Comparison of ENCODE assay signal across 8 mouse cellular contexts in genomic region chr6:15720461-15720817, GRCm38 (mm10). TPM values are rescaled to one million over a fixed set of nuclear protein-coding genes. Genes with fewer than 3 reads are reported as not detected.
DNase-seq lines count a peak whose midpoint lies in the region; ATAC-seq and TF ChIP-seq lines count a peak whose summit lies in the region.

TSS of gene Mdfic (plus strand) at chr6:15720661.

- H3K27ac ChIP-seq in embryonic facial prominence, embryonic 11.5 days (replicated peaks; ENCODE audit: low read depth, low read length) = peak within 1 kb of the TSS; percentile 56; the same call in 1 of the 2 replicates
- H3K27ac ChIP-seq in heart, embryonic 11.5 days (ENCODE audit: low read depth, low read length) = peak within 1 kb of the TSS; percentile 71
- peak within 1 kb of the TSS; percentile 95 for H3K27ac ChIP-seq in lung, postnatal 0 days (ENCODE audit: low read length)

- peak; percentile 26 to 32 for DNase-seq in right cerebral cortex, postnatal 10 days (ENCODE audit: low spot score in 2 of 2)
- no peak for DNase-seq in right cerebral cortex, postnatal 36 days (ENCODE audit: low spot score in 2 of 2)
- no peak for DNase-seq in embryonic facial prominence, embryonic 11.5 days (ENCODE audit: low spot score)
- peak; percentile 60 for DNase-seq in kidney, adult 9 months
- DNase-seq in lung, postnatal 0 days (ENCODE audit: low spot score) = peak; percentile 90
- DNase-seq in ovary, postnatal 14 days (ENCODE audit: low spot score) = peak; percentile 78
- DNase-seq in c-Kit-positive CD71-positive TER-119-positive erythroid progenitor cells, embryonic 14.5 days (ENCODE audit: low spot score) = no peak

- no peaks in the 10 kb centered on the region for H3K9me3 ChIP-seq in embryonic facial prominence, embryonic 11.5 days (replicated peaks; ENCODE audit: control insufficient read depth, low read length)
- no peaks in the 10 kb centered on the region for H3K9me3 ChIP-seq in heart, embryonic 11.5 days (replicated peaks; ENCODE audit: control insufficient read depth, low read length)
- H3K9me3 ChIP-seq in lung, postnatal 0 days (ENCODE audit: low read length) = no peaks in the 10 kb centered on the region

- peak within 1 kb of the TSS; percentile 58 for H3K4me3 ChIP-seq in embryonic facial prominence, embryonic 11.5 days (ENCODE audit: low read depth, low read length)
- H3K4me3 ChIP-seq in heart, embryonic 11.5 days (ENCODE audit: low read depth, low read length) = peak within 1 kb of the TSS; percentile 77
- H3K4me3 ChIP-seq in lung, postnatal 0 days (ENCODE audit: low read depth, low read length) = peak within 1 kb of the TSS; percentile 85

- no peak for TF ChIP-seq CTCF in lung, postnatal 0 days (IDR thresholded peaks at IDR 0.05)

- no peaks in the 10 kb centered on the region; the same call in 1 of the 2 replicates for H3K4me1 ChIP-seq in embryonic facial prominence, embryonic 11.5 days (ENCODE audit: control insufficient read depth, insufficient read depth, low read length)
- H3K4me1 ChIP-seq in heart, embryonic 11.5 days (ENCODE audit: control insufficient read depth, insufficient read depth, low read length) = no peaks in the 10 kb centered on the region
- H3K4me1 ChIP-seq in lung, postnatal 0 days (ENCODE audit: insufficient read depth, low read depth, low read length) = no peaks in the 10 kb centered on the region; the same call in 1 of the 2 replicates

- no peaks in the 10 kb centered on the region for H3K36me3 ChIP-seq in embryonic facial prominence, embryonic 11.5 days (replicated peaks; ENCODE audit: control insufficient read depth, insufficient read depth, low read depth, low read length)
- no peaks in the 10 kb centered on the region for H3K36me3 ChIP-seq in heart, embryonic 11.5 days (ENCODE audit: control insufficient read depth, insufficient read depth, low read length)
- no peaks in the 10 kb centered on the region for H3K36me3 ChIP-seq in lung, postnatal 0 days (ENCODE audit: insufficient read depth, low read length)

- H3K4me2 ChIP-seq in embryonic facial prominence, embryonic 11.5 days (ENCODE audit: low read depth, low read length) = peak within 1 kb of the TSS; percentile 92
- peak within 1 kb of the TSS; percentile 77 for H3K4me2 ChIP-seq in heart, embryonic 11.5 days
- peak within 1 kb of the TSS; percentile 74 for H3K4me2 ChIP-seq in lung, postnatal 0 days (replicated peaks; ENCODE audit: low read depth, low read length)

- under 1% methylated on average over 16 of the region's 16 CpGs for WGBS in embryonic facial prominence, embryonic 11.5 days
- 0% methylated on average over 16 of the region's 16 CpGs for WGBS in heart, embryonic 11.5 days (ENCODE audit: insufficient replicate concordance)
- WGBS in lung, postnatal 0 days = 0% methylated on average over 15 of the region's 16 CpGs

- ATAC-seq in embryonic facial prominence, embryonic 11.5 days (replicated peaks; ENCODE audit: insufficient number of reproducible peaks, low FRiP score, low TSS enrichment, low read depth) = peak; percentile 68
- peak; percentile 55 for ATAC-seq in heart, embryonic 11.5 days (replicated peaks; ENCODE audit: insufficient number of reproducible peaks, low FRiP score, low TSS enrichment)
- ATAC-seq in lung, postnatal 0 days = peak; percentile 80

- TF ChIP-seq EP300 in lung, postnatal 0 days (IDR thresholded peaks at IDR 0.05) = no peak; the same call in 1 of the 2 replicates

- H3K9ac ChIP-seq in embryonic facial prominence, embryonic 11.5 days (replicated peaks; ENCODE audit: low read length) = peak within 1 kb of the TSS; percentile 87
- H3K9ac ChIP-seq in heart, embryonic 11.5 days (ENCODE audit: low read depth, low read length) = peak within 1 kb of the TSS; percentile 93
- H3K9ac ChIP-seq in lung, postnatal 0 days (replicated peaks; ENCODE audit: low read depth) = peak within 1 kb of the TSS; percentile 90

- H3K27me3 ChIP-seq in embryonic facial prominence, embryonic 11.5 days (ENCODE audit: control insufficient read depth, insufficient read depth, low read length) = no peaks in the 10 kb centered on the region
- H3K27me3 ChIP-seq in heart, embryonic 11.5 days (ENCODE audit: control insufficient read depth, insufficient read depth, low read length) = no peaks in the 10 kb centered on the region
- H3K27me3 ChIP-seq in lung, postnatal 0 days (replicated peaks; ENCODE audit: insufficient read depth, low read length) = no peaks in the 10 kb centered on the region

RNA-seq across cellular contexts. Expression of gene Mdfic, which starts in this region (rescaled TPM):
- 8.5 and 9.9 TPM in 2 replicates for polyA plus RNA-seq in embryonic facial prominence, embryonic 11.5 days (2014; fragmentation: Nextera tagmentation; extraction: Ambion mirVana)
- polyA plus RNA-seq in heart, embryonic 11.5 days (2014; fragmentation: Nextera tagmentation; extraction: Ambion mirVana) = 7.4 and 8.1 TPM in 2 replicates
- 9.1 and 12.0 TPM in 2 replicates for polyA plus RNA-seq in lung, postnatal 0 days (2015; fragmentation: Nextera tagmentation; extraction: Ambion mirVana)

Comparison
In these comparisons a context has a peak if more than half of its experiments do, and no peak if none do; other contexts are left out.
1. DNase-seq: peak in right cerebral cortex, postnatal 10 days (2 of 2), kidney, adult 9 months (single experiment), lung, postnatal 0 days (single experiment) and ovary, postnatal 14 days (single experiment); none in right cerebral cortex, postnatal 36 days (0 of 2), embryonic facial prominence, embryonic 11.5 days (single experiment) and c-Kit-positive CD71-positive TER-119-positive erythroid progenitor cells, embryonic 14.5 days (single experiment).
2. Peak in every context shown above with its lines, with median percentiles within 50 percentile points of each other: ATAC-seq, H3K27ac ChIP-seq, H3K4me2 ChIP-seq, H3K4me3 ChIP-seq and H3K9ac ChIP-seq.